Mouse (Mus musculus): ENCODE data around the gene Slc16a10.

DNA sequence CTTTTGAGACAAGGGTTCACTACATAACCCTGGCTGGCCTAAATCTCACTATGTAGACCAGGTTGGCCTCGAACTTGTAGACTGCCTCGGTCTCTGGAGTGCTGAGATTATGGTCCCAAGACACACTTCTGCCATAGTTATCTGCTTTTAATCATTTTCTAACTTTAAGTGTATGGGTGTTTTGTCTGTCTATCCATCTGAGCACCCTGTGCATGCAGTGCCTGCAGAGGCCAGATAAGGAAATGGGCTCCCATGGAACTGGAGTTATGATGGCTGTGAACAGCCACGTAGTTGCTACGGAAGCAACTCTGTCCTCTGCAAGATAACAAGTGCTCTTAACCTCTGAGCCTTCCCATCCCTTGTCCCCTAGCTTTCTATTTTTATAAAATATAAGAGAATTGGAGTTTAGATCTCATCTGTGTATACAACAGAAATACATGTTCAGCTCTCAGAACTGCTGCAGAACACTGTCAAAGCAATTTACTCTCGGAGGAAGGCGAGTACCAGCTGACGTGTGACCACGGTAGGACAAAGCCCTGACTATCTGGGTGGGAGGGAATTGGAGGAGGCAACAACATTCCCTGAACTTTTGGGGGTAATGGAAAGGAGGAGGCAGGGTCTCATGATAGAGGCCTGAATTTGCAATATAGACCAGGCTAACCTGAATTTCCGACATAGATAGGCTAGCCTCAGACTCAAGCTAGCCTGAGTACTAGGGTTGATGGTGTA, 10.2 kb downstream of the Slc16a10 start:
- TF ChIP-seq EP300 (IDR thresholded peaks at IDR 0.05; ENCODE audit: low read depth) (peak; percentile 100), CTCF (IDR thresholded peaks at IDR 0.05; ENCODE audit: low read depth) (no peak)
